Mouse (Mus musculus) bone marrow, adult 2 months (tissue): ENCODE results near the gene Sik3. TPM values are rescaled to one million over a fixed set of nuclear protein-coding genes. Genes with fewer than 3 reads are reported as not detected.
A peak's percentile ranks its signal among the peaks of the same experiment; 100 is the strongest.

ENCODE experiments used
- H3K27ac ChIP-seq: fragments of 200-500 bp; 2 replicates; pipeline ENCODE4 v1.5.1; 2012; ENCODE audit warnings: low read depth, mild to moderate bottlenecking, control low read depth, inconsistent platforms, low read length; ENCODE audit not compliant: control insufficient read depth, poor library complexity, insufficient read depth
- H3K4me1 ChIP-seq: fragments of 200-500 bp; 2 replicates; pipeline ENCODE4 v1.6.1; 2011; ENCODE audit warnings: low read length; ENCODE audit not compliant: control insufficient read depth, insufficient read depth
- H3K4me3 ChIP-seq: fragments of 200-500 bp; replicated peaks from 2 replicates; pipeline ENCODE3; 2011; ENCODE audit warnings: mild to moderate bottlenecking, low read depth, low read length, control low read depth; ENCODE audit not compliant: control insufficient read depth
- CTCF ChIP-seq: fragments of 200-500 bp; IDR thresholded peaks from 2 replicates; pipeline ENCODE4 v1.5.1; 2011; ENCODE audit warnings: low read length, control low read depth; ENCODE audit not compliant: control insufficient read depth, insufficient read depth
- POLR2A ChIP-seq: fragments of 200-500 bp; IDR thresholded peaks from 2 replicates; pipeline ENCODE4 v1.6.1; 2011; ENCODE audit warnings: low read depth, mild to moderate bottlenecking, control low read depth, low read length, borderline replicate concordance; ENCODE audit not compliant: control insufficient read depth
- WGBS: fragments of 180-500 bp; shearing (Covaris S2); methylation state at CpG from one replicate; pipeline ENCODE4 v1.1.7; 2018; 5-methylcytosine and 5-hydroxymethylcytosine counted together
- polyA plus RNA-seq: library from polyadenylated mRNA; stranded (reverse); fragments of >200 nt; gene quantifications from 2 replicates; pipeline ENCODE4 v1.2.4, GENCODE M21; 2011; ENCODE audit warnings: low replicate concordance; ENCODE audit not compliant: missing spikeins, insufficient read depth, insufficient read length

Sik3 gene
- polyA plus RNA-seq, 1 experiment: 19.0 TPM

GRCm38 (mm10) chr9:46110648-46111047 lies 98.0 kb downstream of the Sik3 start:
- 10% methylated on average over 7 of the region's 7 CpGs for WGBS
- Histone ChIP-seq H3K4me1 (peaks cover 2% of the 10 kb centered on the region; the same call in 1 of the 2 replicates), H3K4me3 (no peak overlapping the region), H3K27ac (no peak overlapping the region)
- no peak for TF ChIP-seq POLR2A
- TF ChIP-seq CTCF: no peak

GRCm38 (mm10) chr9:46111334-46111733 lies 98.7 kb downstream of the Sik3 start:
- TF ChIP-seq CTCF: no peak
- no peak for TF ChIP-seq POLR2A
- Histone ChIP-seq H3K27ac (no peak overlapping the region), H3K4me3 (no peak overlapping the region), H3K4me1 (peaks cover 2% of the 10 kb centered on the region; the same call in 1 of the 2 replicates)

DNA sequence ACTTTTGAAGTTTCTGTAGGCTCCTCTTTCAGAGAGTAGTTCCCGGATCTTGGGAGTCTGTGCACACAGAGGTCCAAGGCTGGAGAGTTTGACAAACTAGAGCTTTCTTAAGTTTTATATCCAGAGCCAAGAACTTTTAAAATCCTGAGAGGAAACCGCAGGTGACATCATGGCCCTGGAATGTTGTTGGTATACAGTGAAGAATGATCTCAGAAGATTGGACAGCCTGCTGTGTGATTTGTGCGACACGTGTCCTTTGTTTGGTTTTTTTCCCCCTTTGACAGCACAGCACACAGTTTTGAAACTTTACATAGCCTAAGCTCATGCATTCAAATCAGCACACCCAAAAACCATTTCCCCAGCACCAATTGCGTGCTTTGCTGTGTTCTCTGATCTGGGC lies 99.6 kb downstream of the Sik3 start:
- Histone ChIP-seq H3K4me3 (no peak overlapping the region), H3K27ac (no peak overlapping the region), H3K4me1 (peaks cover 2% of the 10 kb centered on the region; the same call in 1 of the 2 replicates)
- 71% methylated on average over 5 of the region's 5 CpGs for WGBS
- TF ChIP-seq POLR2A (no peak), CTCF (no peak)

DNA sequence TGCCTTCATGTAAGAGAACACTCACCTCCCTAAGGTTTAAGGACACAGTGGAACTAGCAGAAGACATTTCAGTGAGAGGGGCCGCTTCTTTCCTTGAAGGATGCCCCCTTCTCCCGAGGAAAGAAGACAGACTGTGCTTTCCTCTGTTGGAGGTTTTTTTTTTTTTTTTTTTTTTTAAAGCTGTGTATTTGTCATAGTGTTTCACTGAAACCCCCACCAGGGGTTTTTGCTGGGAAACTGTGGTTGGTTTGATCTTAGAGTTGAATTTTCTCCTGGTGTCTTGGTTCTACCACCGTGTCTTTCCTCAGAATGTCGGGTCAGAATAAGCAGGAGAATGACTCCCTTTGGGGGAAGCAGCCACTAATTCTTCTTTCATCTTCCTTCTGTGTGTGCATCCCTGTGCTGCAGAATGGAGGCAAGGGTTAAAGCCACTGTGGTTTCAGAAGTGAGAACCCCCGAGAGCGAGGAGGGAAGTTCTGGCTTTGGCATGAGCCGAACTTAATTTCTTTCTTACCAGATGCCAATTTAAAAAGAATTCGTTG lies 106.3 kb downstream of the Sik3 start:
- no peak for TF ChIP-seq CTCF
- no peak for TF ChIP-seq POLR2A
- H3K4me3 ChIP-seq: no peak overlapping the region
- WGBS: 19% methylated on average over 8 of the region's 8 CpGs
- H3K27ac ChIP-seq: no peak overlapping the region
- H3K4me1 ChIP-seq: peaks cover 6% of the 10 kb centered on the region

DNA sequence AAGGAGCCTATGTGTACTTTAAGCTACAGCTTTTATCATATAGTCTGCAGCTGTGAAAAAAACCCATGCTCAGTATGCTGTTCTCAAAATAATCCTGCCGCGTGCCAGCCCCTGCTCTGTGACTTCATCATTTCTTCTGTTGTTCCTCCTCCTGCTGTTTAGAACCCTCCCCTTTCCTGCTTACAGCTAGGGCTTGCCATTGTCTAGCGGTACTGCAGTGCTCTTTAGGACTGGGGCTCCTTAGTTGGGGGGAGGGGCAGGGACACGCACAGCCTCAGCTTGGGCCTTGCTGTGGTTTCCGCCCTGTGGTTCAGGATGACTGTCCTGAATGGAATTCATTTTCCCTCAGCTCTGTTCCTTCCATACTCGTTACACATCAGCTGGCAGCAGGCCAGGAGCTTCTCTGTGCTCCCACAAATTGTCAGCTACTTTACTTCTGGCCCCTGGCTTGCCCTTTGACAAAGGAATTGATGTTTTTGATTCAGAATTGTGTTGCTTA lies 107.4 kb downstream of the Sik3 start:
- H3K27ac ChIP-seq: no peak overlapping the region
- WGBS: 3% methylated on average over 6 of the region's 6 CpGs

GRCm38 (mm10) chr9:46120468-46121253 lies 108.0 kb downstream of the Sik3 start:
- Histone ChIP-seq H3K4me3 (no peak overlapping the region), H3K4me1 (peaks cover 6% of the 10 kb centered on the region), H3K27ac (no peak overlapping the region)
- WGBS: 25% methylated on average over 6 of the region's 6 CpGs
- TF ChIP-seq CTCF (no peak), POLR2A (no peak)

More for the DNA sequence above, 107.4 kb downstream of the Sik3 start:
- Histone ChIP-seq H3K4me1 (peaks cover 6% of the 10 kb centered on the region), H3K4me3 (no peak overlapping the region)
- no peak for TF ChIP-seq POLR2A
- TF ChIP-seq CTCF: no peak

DNA sequence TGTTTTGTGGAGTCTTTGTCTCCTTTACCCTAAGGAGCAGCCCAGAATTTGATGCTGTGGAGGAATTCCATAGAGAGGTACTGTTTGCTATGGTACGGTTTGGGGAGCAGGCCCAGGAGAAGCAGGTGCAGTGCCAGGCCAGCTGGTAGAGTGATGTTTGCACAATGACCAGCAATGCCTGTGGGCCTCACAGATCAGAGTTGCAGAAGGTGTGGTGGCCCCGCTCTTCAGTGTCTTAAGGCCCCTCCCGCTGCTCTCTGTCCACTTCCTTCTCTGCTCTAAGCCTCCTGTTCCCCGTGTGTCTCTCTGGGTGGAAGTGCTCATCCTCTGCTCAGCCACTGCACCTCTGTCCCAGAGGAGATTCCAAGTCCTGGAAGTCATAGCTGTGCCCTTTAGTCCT lies 108.9 kb downstream of the Sik3 start:
- WGBS: 19% methylated on average over 4 of the region's 4 CpGs
- peak overlapping the region; percentile 8; the same call in 1 of the 2 replicates for H3K27ac ChIP-seq

GRCm38 (mm10) chr9:46122731-46123130 lies 110.1 kb downstream of the Sik3 start:
- H3K4me1 ChIP-seq: peaks cover 6% of the 10 kb centered on the region
- 89% methylated on average over 9 of the region's 9 CpGs for WGBS
- no peak for TF ChIP-seq CTCF
- TF ChIP-seq POLR2A: no peak

More for the DNA sequence above, 108.9 kb downstream of the Sik3 start:
- H3K4me1 ChIP-seq: peaks cover 6% of the 10 kb centered on the region
- no peak for TF ChIP-seq POLR2A
- no peak for TF ChIP-seq CTCF
- no peak overlapping the region for H3K4me3 ChIP-seq

More at GRCm38 (mm10) chr9:46122731-46123130, 110.1 kb downstream of the Sik3 start:
- no peak overlapping the region for H3K27ac ChIP-seq
- H3K4me3 ChIP-seq: no peak overlapping the region
